Mouse (Mus musculus): ENCODE measurements around the gene Gtf2ird1.

DNA sequence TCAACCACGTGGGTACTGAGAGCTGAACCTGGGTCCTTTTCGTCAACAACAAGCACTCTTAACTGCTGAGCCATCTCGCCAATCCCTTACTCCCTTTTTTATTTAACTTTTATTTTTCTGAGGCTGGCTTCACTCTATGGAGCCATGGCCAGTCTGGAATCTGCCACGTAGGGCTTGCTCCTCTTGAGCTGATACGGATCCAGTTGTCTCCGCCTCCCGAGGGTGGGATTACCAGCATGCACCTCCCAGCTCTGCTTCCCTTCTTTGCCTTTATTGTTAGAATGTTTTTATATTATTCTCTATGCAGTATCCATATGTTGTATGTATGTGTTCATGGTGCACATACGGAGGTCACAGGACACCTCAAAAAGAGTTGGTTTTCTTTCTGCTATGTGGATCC is 112.4 kb downstream of the Gtf2ird1 start:
- TF ChIP-seq CTCF (IDR thresholded peaks at IDR 0.05; ENCODE audit: low read depth, low read length) (no peak), POLR2A (IDR thresholded peaks at IDR 0.05; ENCODE audit: extremely low read depth, insufficient read depth, low read length) (no peak)
